ENCODE assay signal across 12 mouse cellular contexts in the genomic region with DNA sequence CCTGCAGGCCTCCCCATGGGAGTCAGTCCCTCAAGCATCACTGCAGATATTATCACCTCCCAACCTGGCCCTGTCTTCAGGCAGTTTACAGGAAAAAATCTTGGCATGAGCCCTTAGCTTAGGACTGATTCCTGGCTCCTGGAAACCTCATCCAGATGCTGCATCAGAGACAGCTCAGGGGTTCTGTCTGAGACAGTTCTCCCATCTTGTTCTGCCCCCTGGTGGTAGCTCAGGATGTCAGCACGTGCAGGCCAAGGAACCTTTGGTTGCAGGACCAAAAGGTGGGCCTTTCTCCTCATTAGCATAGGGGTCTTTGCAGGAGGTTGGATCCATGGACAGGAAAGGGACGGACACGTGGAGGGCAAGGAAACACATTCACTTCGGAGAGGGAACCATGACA. TPM values are rescaled to one million over a fixed set of nuclear protein-coding genes. Genes with fewer than 3 reads are reported as not detected.
DNase-seq lines count a peak whose midpoint lies in the region; ATAC-seq and TF ChIP-seq lines count a peak whose summit lies in the region.
"Not testable (repeated sequence)": the region's sequence is repeated elsewhere in the genome, so short reads cannot be mapped to it uniquely, and the experiment has no call there.
"Had no signal": no experiment of that assay in that cellular context is flagged by ENCODE, and none has a peak within 500 bp of the region (broad histone marks: within the 10 kb centered on the region; RNA-seq: fewer than 3 reads in every experiment).

No protein-coding gene starts in this region.

- dilution Hi-C loops in CH12.LX (cut with MboI; ENCODE audit: extremely low pct_ligation_motif_present, extremely low pct_unique_long_range_greater_than_20kb, low sequenced_read_pairs): not testable (repeated sequence)

- H3K9me3 ChIP-seq in CH12.LX (replicated peaks; ENCODE audit: low read length); kidney, embryonic 16.5 days (ENCODE audit: low read length); limb, embryonic 10.5 days (replicated peaks); midbrain, embryonic 12.5 days: not testable (repeated sequence)

- not testable (repeated sequence) for H3K27me3 ChIP-seq in CH12.LX (replicated peaks); cerebellum, adult 2 months (ENCODE audit: control insufficient read depth, insufficient read depth, low read length); kidney, embryonic 16.5 days (ENCODE audit: insufficient read depth, low read length)
- peaks cover 47% of the 10 kb centered on the region for H3K27me3 ChIP-seq in limb, embryonic 10.5 days (ENCODE audit: low read depth, poor library complexity, severe bottlenecking)
- H3K27me3 ChIP-seq in midbrain, embryonic 12.5 days: peaks cover 16% of the 10 kb centered on the region

- peak; percentile 18 for DNase-seq in CH12.LX (ENCODE audit: extremely low read depth)
- DNase-seq in cerebellum, adult 2 months: peak; percentile 14 to 25
- peak; percentile 16 to 35 for DNase-seq in heart, postnatal 10 days
- DNase-seq in limb, embryonic 10.5 days (ENCODE audit: low spot score): peak; percentile 33
- peak; percentile 18 for DNase-seq in right cerebral cortex, postnatal 4 days

- not testable (repeated sequence) for H3K27ac ChIP-seq in CH12.LX (ENCODE audit: insufficient read depth, low read depth); cerebellum, adult 2 months (ENCODE audit: insufficient read depth, low read length); embryonic fibroblast, embryonic 13.5 days (ENCODE audit: insufficient read depth, low read length); kidney, embryonic 16.5 days (ENCODE audit: low read length); limb, embryonic 10.5 days; midbrain, embryonic 12.5 days (replicated peaks)

- in situ Hi-C loops in CH12.LX (cut with MboI; ENCODE audit: low pct_ligation_motif_present, low pct_unique_long_range_greater_than_20kb, low sequenced_read_pairs): not testable (repeated sequence)

- TF ChIP-seq EP300 in CH12.LX (IDR thresholded peaks at IDR 0.05; ENCODE audit: low read length): not testable (repeated sequence)

- TF ChIP-seq POLR2A in CH12.LX (IDR thresholded peaks at IDR 0.05; ENCODE audit: low read depth, low read length); cerebellum, adult 2 months (IDR thresholded peaks at IDR 0.05; ENCODE audit: borderline replicate concordance, insufficient read depth, low read length); embryonic fibroblast, embryonic 13.5 days (IDR thresholded peaks at IDR 0.05; ENCODE audit: low read depth, low read length): not testable (repeated sequence)

- not testable (repeated sequence) for H3K36me3 ChIP-seq in CH12.LX (replicated peaks in 1 of 2; ENCODE audit: control insufficient read depth in 1 of 2, insufficient read depth in 1 of 2, low read length in 1 of 2); kidney, embryonic 16.5 days (ENCODE audit: insufficient read depth, low read length); limb, embryonic 10.5 days; midbrain, embryonic 12.5 days

- TF ChIP-seq CTCF in CH12.LX (conservative IDR thresholded peaks at IDR 0.05 in 1 of 2, IDR thresholded peaks at IDR 0.05 in 1 of 2; ENCODE audit: low read depth in 2 of 2, low read length in 2 of 2): peak in 1 of 2 experiments; percentile 41; a peak in 2 of 4 replicates
- TF ChIP-seq CTCF in cerebellum, adult 2 months (IDR thresholded peaks at IDR 0.05; ENCODE audit: borderline replicate concordance, insufficient read depth, low read depth, low read length): peak; percentile 25; the same call in 1 of the 2 replicates
- peak; percentile 29; the same call in 1 of the 2 replicates for TF ChIP-seq CTCF in embryonic fibroblast, embryonic 13.5 days (IDR thresholded peaks at IDR 0.05; ENCODE audit: borderline replicate concordance, insufficient read depth, low read length)

- 21% methylated on average over 4 of the region's 4 CpGs for WGBS in cerebellum, adult 2 months
- WGBS in kidney, embryonic 16.5 days: 22% methylated on average over 4 of the region's 4 CpGs
- WGBS in limb, embryonic 10.5 days: 21% methylated on average over 4 of the region's 4 CpGs
- 23% methylated on average over 4 of the region's 4 CpGs for WGBS in midbrain, embryonic 12.5 days

- H3K4me3 ChIP-seq in CH12.LX (replicated peaks in 1 of 3; ENCODE audit: low read depth in 2 of 3, low read length in 2 of 3, poor library complexity in 1 of 3); cerebellum, adult 2 months (replicated peaks; ENCODE audit: insufficient read depth, low read depth, low read length); embryonic fibroblast, embryonic 13.5 days (ENCODE audit: insufficient read depth, low read length); kidney, embryonic 16.5 days (ENCODE audit: low read length); limb, embryonic 10.5 days; midbrain, embryonic 12.5 days: not testable (repeated sequence)

- H3K4me2 ChIP-seq in CH12.LX (ENCODE audit: insufficient read depth, low read depth, poor library complexity, severe bottlenecking); kidney, embryonic 16.5 days (replicated peaks; ENCODE audit: low read depth, low read length); midbrain, embryonic 12.5 days (replicated peaks): not testable (repeated sequence)

- ATAC-seq in kidney, embryonic 16.5 days (ENCODE audit: low FRiP score, low TSS enrichment): 0 out of 2 replicates have a peak, but pooled peaks have one; percentile 59
- peak; percentile 52; the same call in 1 of the 2 replicates for ATAC-seq in midbrain, embryonic 12.5 days (ENCODE audit: low FRiP score, low read depth)

- H3K79me2 ChIP-seq in CH12.LX (replicated peaks; ENCODE audit: control insufficient read depth, extremely low read depth, insufficient read depth, poor library complexity, severe bottlenecking): not testable (repeated sequence)

- H3K4me1 ChIP-seq in CH12.LX (ENCODE audit: control insufficient read depth in 1 of 2, insufficient read depth in 2 of 2); cerebellum, adult 2 months (ENCODE audit: control insufficient read depth, insufficient read depth, low read length); embryonic fibroblast, embryonic 13.5 days (ENCODE audit: control insufficient read depth, insufficient read depth, low read length); kidney, embryonic 16.5 days (ENCODE audit: insufficient read depth, low read length); limb, embryonic 10.5 days; midbrain, embryonic 12.5 days: not testable (repeated sequence)

- not testable (repeated sequence) for H3K9ac ChIP-seq in CH12.LX (ENCODE audit: insufficient read depth, low read depth); kidney, embryonic 16.5 days (replicated peaks; ENCODE audit: low read length); midbrain, embryonic 12.5 days (replicated peaks)

- peak; percentile 13 for TF ChIP-seq RAD21 in CH12.LX (IDR thresholded peaks at IDR 0.05; ENCODE audit: low read depth, low read length)

- intact Hi-C loops in heart, postnatal 10 days (cut with DNase I): not testable (repeated sequence)

RNA-seq across cellular contexts. Expression of a gene that starts 1.5 kb away (rescaled TPM):
- not detected in 2 replicates for total RNA-seq in CH12.LX (2012; rRNA removed)
- total RNA-seq in CH12.LX (2014; rRNA removed): not detected in 2 replicates
- polyA plus RNA-seq in CH12.LX (2012; ENCODE audit: insufficient read length, low read depth): not detected in 2 replicates
- not detected in 2 replicates for polyA plus RNA-seq in cerebellum, adult 2 months (2012; rRNA removed)
- polyA plus RNA-seq in embryonic fibroblast, embryonic 13.5 days (2011; ENCODE audit: insufficient read length, low read depth, missing spikeins): not detected in 2 replicates
- not detected for total RNA-seq in heart, postnatal 10 days (2021)
- not detected in 2 replicates for polyA plus RNA-seq in kidney, embryonic 16.5 days (2015; fragmentation: Nextera tagmentation; extraction: Ambion mirVana)
- 0.63 TPM in 1 of 2 replicates, not detected in the other for polyA plus RNA-seq in limb, embryonic 10.5 days (2016; fragmentation: Nextera tagmentation; extraction: Ambion mirVana)
- polyA plus RNA-seq in midbrain, embryonic 12.5 days (2016; fragmentation: Nextera tagmentation; extraction: Ambion mirVana): not detected in 2 replicates
- total RNA-seq: heart, adult 18-20 months; layer of hippocampus, postnatal 25 days had no signal
- polyA plus RNA-seq: CD4-positive, CD25-positive, alpha-beta regulatory T cell, adult 4 months; inflammation-experienced regulatory T-cells, adult 6 months had no signal

RNA-seq across cellular contexts. Expression of a gene that starts 18.0 kb away (rescaled TPM):
- total RNA-seq in CH12.LX (2012; rRNA removed) (not detected in 2 replicates), CH12.LX (2014; rRNA removed) (not detected in 2 replicates)
- not detected in 2 replicates for polyA plus RNA-seq in CH12.LX (2012; ENCODE audit: insufficient read length, low read depth)
- not detected in 2 replicates for polyA plus RNA-seq in cerebellum, adult 2 months (2012; rRNA removed)
- not detected in 2 replicates for polyA plus RNA-seq in embryonic fibroblast, embryonic 13.5 days (2011; ENCODE audit: insufficient read length, low read depth, missing spikeins)
- not detected for total RNA-seq in heart, postnatal 10 days (2021)
- polyA plus RNA-seq in kidney, embryonic 16.5 days (2015; fragmentation: Nextera tagmentation; extraction: Ambion mirVana): not detected in 2 replicates
- not detected in 2 replicates for polyA plus RNA-seq in limb, embryonic 10.5 days (2016; fragmentation: Nextera tagmentation; extraction: Ambion mirVana)
- not detected in 2 replicates for polyA plus RNA-seq in midbrain, embryonic 12.5 days (2016; fragmentation: Nextera tagmentation; extraction: Ambion mirVana)
- total RNA-seq: heart, adult 18-20 months; layer of hippocampus, postnatal 25 days had no signal
- polyA plus RNA-seq: CD4-positive, CD25-positive, alpha-beta regulatory T cell, adult 4 months; inflammation-experienced regulatory T-cells, adult 6 months had no signal

RNA-seq across cellular contexts. Expression of a gene that starts 18.2 kb away (rescaled TPM):
- total RNA-seq in CH12.LX (2012; rRNA removed) (not detected in 2 replicates), CH12.LX (2014; rRNA removed) (not detected in 2 replicates)
- polyA plus RNA-seq in CH12.LX (2012; ENCODE audit: insufficient read length, low read depth): not detected in 2 replicates
- polyA plus RNA-seq in cerebellum, adult 2 months (2012; rRNA removed): 3.7 and 3.8 TPM in 2 replicates
- polyA plus RNA-seq in embryonic fibroblast, embryonic 13.5 days (2011; ENCODE audit: insufficient read length, low read depth, missing spikeins): 0.47 TPM in 1 of 2 replicates, not detected in the other
- total RNA-seq in heart, postnatal 10 days (2021): under 1 TPM in 1 of 2 experiments, not detected in 1; 0.34 TPM
- 1.3 and 1.5 TPM in 2 replicates for polyA plus RNA-seq in kidney, embryonic 16.5 days (2015; fragmentation: Nextera tagmentation; extraction: Ambion mirVana)
- polyA plus RNA-seq in limb, embryonic 10.5 days (2016; fragmentation: Nextera tagmentation; extraction: Ambion mirVana): 0.20 and 0.45 TPM in 2 replicates
- polyA plus RNA-seq in midbrain, embryonic 12.5 days (2016; fragmentation: Nextera tagmentation; extraction: Ambion mirVana): 0.94 and 1.0 TPM in 2 replicates
- polyA plus RNA-seq: CD4-positive, CD25-positive, alpha-beta regulatory T cell, adult 4 months; inflammation-experienced regulatory T-cells, adult 6 months had no signal

RNA-seq across cellular contexts. Expression of a gene that starts 58.9 kb away (rescaled TPM):
- not detected in 2 replicates for total RNA-seq in CH12.LX (2012; rRNA removed)
- total RNA-seq in CH12.LX (2014; rRNA removed): not detected in 2 replicates
- not detected in 2 replicates for polyA plus RNA-seq in CH12.LX (2012; ENCODE audit: insufficient read length, low read depth)
- not detected in 2 replicates for polyA plus RNA-seq in cerebellum, adult 2 months (2012; rRNA removed)
- polyA plus RNA-seq in embryonic fibroblast, embryonic 13.5 days (2011; ENCODE audit: insufficient read length, low read depth, missing spikeins): not detected in 2 replicates
- total RNA-seq in heart, postnatal 10 days (2021): not detected
- polyA plus RNA-seq in kidney, embryonic 16.5 days (2015; fragmentation: Nextera tagmentation; extraction: Ambion mirVana): not detected in 2 replicates
- not detected in 2 replicates for polyA plus RNA-seq in limb, embryonic 10.5 days (2016; fragmentation: Nextera tagmentation; extraction: Ambion mirVana)
- polyA plus RNA-seq in midbrain, embryonic 12.5 days (2016; fragmentation: Nextera tagmentation; extraction: Ambion mirVana): not detected in 2 replicates
- total RNA-seq: heart, adult 18-20 months; layer of hippocampus, postnatal 25 days had no signal
- polyA plus RNA-seq: CD4-positive, CD25-positive, alpha-beta regulatory T cell, adult 4 months; inflammation-experienced regulatory T-cells, adult 6 months had no signal
